Comparison of ENCODE assay signal across 8 mouse cellular contexts in the genomic region with DNA sequence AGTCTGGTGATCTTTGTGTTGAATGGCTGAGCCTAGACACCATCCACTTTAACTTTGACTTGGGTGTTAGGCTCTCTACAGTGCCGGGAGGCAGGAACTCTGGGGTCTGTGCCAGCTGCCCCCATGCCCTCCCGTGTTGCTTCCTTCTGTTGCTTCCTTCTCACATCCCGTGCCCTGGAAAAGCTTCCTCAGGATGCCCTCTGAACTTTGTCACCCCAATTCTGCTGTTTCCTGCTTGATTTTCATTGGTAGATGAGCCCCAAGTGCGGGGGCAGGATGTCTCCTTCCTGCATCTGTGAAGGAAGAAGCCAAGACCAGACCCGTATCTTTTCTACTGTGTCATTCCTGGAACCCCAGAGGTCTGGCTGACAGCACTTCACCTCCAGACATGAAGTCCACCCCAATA. TPM values are rescaled to one million over a fixed set of nuclear protein-coding genes. Genes with fewer than 3 reads are reported as not detected.
DNase-seq lines count a peak whose midpoint lies in the region; ATAC-seq and TF ChIP-seq lines count a peak whose summit lies in the region.

No protein-coding gene starts in this region.

- TF ChIP-seq CTCF in lung, postnatal 0 days (IDR thresholded peaks at IDR 0.05): no peak

- no peaks in the 10 kb centered on the region for H3K9me3 ChIP-seq in lung, postnatal 0 days (ENCODE audit: low read length)
- H3K9me3 ChIP-seq in forebrain, embryonic 16.5 days (ENCODE audit: control insufficient read depth, low read length): no peaks in the 10 kb centered on the region

- H3K9ac ChIP-seq in lung, postnatal 0 days (replicated peaks; ENCODE audit: low read depth): no peak overlapping the region
- no peak overlapping the region for H3K9ac ChIP-seq in forebrain, embryonic 16.5 days (replicated peaks; ENCODE audit: low read depth, low read length)

- H3K4me2 ChIP-seq in lung, postnatal 0 days (replicated peaks; ENCODE audit: low read depth, low read length): no peak overlapping the region
- H3K4me2 ChIP-seq in forebrain, embryonic 16.5 days (ENCODE audit: low read length): no peak overlapping the region

- H3K36me3 ChIP-seq in lung, postnatal 0 days (ENCODE audit: insufficient read depth, low read length): no peaks in the 10 kb centered on the region
- no peaks in the 10 kb centered on the region for H3K36me3 ChIP-seq in forebrain, embryonic 16.5 days (ENCODE audit: control insufficient read depth, insufficient read depth)

- intact Hi-C loops in heart, postnatal 36 days (cut with DNase I): no loop called here

- no peaks in the 10 kb centered on the region for H3K27me3 ChIP-seq in lung, postnatal 0 days (replicated peaks; ENCODE audit: insufficient read depth, low read length)
- H3K27me3 ChIP-seq in forebrain, embryonic 16.5 days (replicated peaks; ENCODE audit: control insufficient read depth, insufficient read depth, low read length): no peaks in the 10 kb centered on the region

- ATAC-seq in inflammation-experienced regulatory T-cells, adult 6 months: peak; percentile 90
- ATAC-seq in lung, postnatal 0 days: peak; percentile 61
- ATAC-seq in megakaryocyte progenitor cell, adult 5-6 weeks (replicated peaks; ENCODE audit: poor library complexity): no peak
- no peak for ATAC-seq in forebrain, embryonic 16.5 days

- no peak overlapping the region for H3K4me3 ChIP-seq in lung, postnatal 0 days (ENCODE audit: low read depth, low read length)
- H3K4me3 ChIP-seq in forebrain, embryonic 16.5 days (replicated peaks; ENCODE audit: low read length): no peak overlapping the region

- peak; percentile 39 for TF ChIP-seq EP300 in lung, postnatal 0 days (IDR thresholded peaks at IDR 0.05)

- peak; percentile 97 for DNase-seq in heart, adult 11 months
- DNase-seq in heart, postnatal 36 days: no peak
- peak; percentile 42 for DNase-seq in adrenal gland, adult 8-10 months
- peak; percentile 53 for DNase-seq in lung, postnatal 0 days (ENCODE audit: low spot score)
- no peak for DNase-seq in yolk sac, embryonic 10.5 days (ENCODE audit: low spot score)

- peak overlapping the region; percentile 51; the same call in 1 of the 2 replicates for H3K27ac ChIP-seq in lung, postnatal 0 days (ENCODE audit: low read length)
- no peak overlapping the region for H3K27ac ChIP-seq in forebrain, embryonic 16.5 days (ENCODE audit: low read length)

- WGBS in lung, postnatal 0 days: 38% methylated on average over 5 of the region's 5 CpGs
- 74% methylated on average over 5 of the region's 5 CpGs for WGBS in forebrain, embryonic 16.5 days

- peaks cover 9% of the 10 kb centered on the region; the same call in 1 of the 2 replicates for H3K4me1 ChIP-seq in lung, postnatal 0 days (ENCODE audit: insufficient read depth, low read depth, low read length)
- peaks cover 7% of the 10 kb centered on the region for H3K4me1 ChIP-seq in forebrain, embryonic 16.5 days (replicated peaks; ENCODE audit: control insufficient read depth, insufficient read depth, low read length)

RNA-seq across cellular contexts. Expression of gene Cstad, which starts 41.4 kb away (rescaled TPM):
- total RNA-seq in heart, postnatal 36 days (2021): 1 to 10 TPM; 1.5 to 2.3 TPM
- 1 to 10 TPM in 3 of 4 experiments, under 1 TPM in 1; 0.81 to 7.0 (median 4.1) TPM for total RNA-seq in adrenal gland, adult 8-10 months (2022)
- polyA plus RNA-seq in inflammation-experienced regulatory T-cells, adult 6 months (2017; shearing (Covaris generic)): 1 to 10 TPM; 3.0 to 8.3 (median 4.3) TPM
- 1.9 and 2.3 TPM in 2 replicates for polyA plus RNA-seq in lung, postnatal 0 days (2015; fragmentation: Nextera tagmentation; extraction: Ambion mirVana)
- 1.3 TPM in 1 of 2 replicates, not detected in the other for total RNA-seq in megakaryocyte progenitor cell, adult 5-6 weeks (2015)
- not detected in 2 replicates for total RNA-seq in megakaryocyte progenitor cell, adult 5-6 weeks (2017)
- 0.89 and 0.93 TPM in 2 replicates for polyA plus RNA-seq in forebrain, embryonic 16.5 days (2015; fragmentation: Nextera tagmentation; extraction: Ambion mirVana)

Comparison
In these comparisons a context has a peak if more than half of its experiments do, and no peak if none do; other contexts are left out.
1. DNase-seq: peak in heart, adult 11 months (single experiment), adrenal gland, adult 8-10 months (single experiment) and lung, postnatal 0 days (single experiment); none in heart, postnatal 36 days (0 of 2) and yolk sac, embryonic 10.5 days (single experiment).
2. ATAC-seq: peak in inflammation-experienced regulatory T-cells, adult 6 months (single experiment) and lung, postnatal 0 days (single experiment); none in megakaryocyte progenitor cell, adult 5-6 weeks (single experiment) and forebrain, embryonic 16.5 days (single experiment).